Mouse (Mus musculus): ENCODE data around the gene Rnf224. TPM values are rescaled to one million over a fixed set of nuclear protein-coding genes. Genes with fewer than 3 reads are reported as not detected.

Gene Rnf224
- total and polyA plus RNA-seq, 2 experiments from 2014 or later = not detected

DNA sequence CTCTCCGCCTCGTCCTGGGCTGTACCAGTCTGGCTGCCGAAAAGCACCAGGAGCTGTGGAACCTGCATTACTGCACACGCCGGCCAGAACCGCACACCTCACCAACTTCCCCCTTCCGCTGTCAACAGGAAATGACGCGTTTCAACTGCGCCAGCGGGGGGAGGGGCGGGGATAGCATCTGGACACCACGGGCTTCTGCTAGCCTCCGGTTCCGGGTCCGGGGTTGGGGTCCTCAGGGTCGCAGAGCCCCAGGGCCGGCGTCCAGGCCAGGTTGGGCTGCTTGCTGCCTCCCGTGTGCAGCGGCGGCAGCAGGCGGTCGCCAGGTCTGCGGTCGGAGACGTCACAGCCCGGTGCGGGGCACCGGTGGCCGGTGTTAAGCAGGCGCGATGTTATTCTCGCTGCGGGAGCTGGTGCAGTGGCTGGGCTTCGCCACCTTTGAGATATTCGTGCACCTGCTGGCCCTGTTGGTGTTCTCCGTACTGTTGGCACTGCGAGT lies 18.7 kb upstream of the Rnf224 start, which contains the start of gene Tmem203:
Tmem203 (plus strand) TSS at position 156 of the 496 bp plus-strand sequence.
- no peaks in the 10 kb centered on the region for H3K27me3 ChIP-seq (ENCODE audit: control insufficient read depth, insufficient read depth, low read length)
- peak within 1 kb of the TSS; percentile 93 for H3K4me2 ChIP-seq (ENCODE audit: low read depth, low read length)
- no peaks in the 10 kb centered on the region for H3K9me3 ChIP-seq (replicated peaks; ENCODE audit: control insufficient read depth, low read length)
- peak within 1 kb of the TSS; percentile 85 for H3K27ac ChIP-seq (ENCODE audit: low read depth)
- TF ChIP-seq EP300 (IDR thresholded peaks at IDR 0.05; ENCODE audit: low read depth) (peak; percentile 74), CTCF (IDR thresholded peaks at IDR 0.05; ENCODE audit: low read depth) (no peak)
- WGBS = under 1% methylated on average over 38 of the region's 39 CpGs
- DNase-seq (ENCODE audit: low spot score) = peak; percentile 86
- ATAC-seq (ENCODE audit: insufficient read depth, low read depth) = peak; percentile 92
- H3K4me1 ChIP-seq (ENCODE audit: control insufficient read depth, insufficient read depth) = peaks cover 6% of the 10 kb centered on the region
- peak within 1 kb of the TSS; percentile 93 for H3K4me3 ChIP-seq (ENCODE audit: low read depth, low read length)
- H3K9ac ChIP-seq (replicated peaks; ENCODE audit: low read depth, low read length) = peak within 1 kb of the TSS; percentile 89
- peaks cover 30% of the 10 kb centered on the region for H3K36me3 ChIP-seq (replicated peaks; ENCODE audit: control insufficient read depth, insufficient read depth, low read length)

DNA sequence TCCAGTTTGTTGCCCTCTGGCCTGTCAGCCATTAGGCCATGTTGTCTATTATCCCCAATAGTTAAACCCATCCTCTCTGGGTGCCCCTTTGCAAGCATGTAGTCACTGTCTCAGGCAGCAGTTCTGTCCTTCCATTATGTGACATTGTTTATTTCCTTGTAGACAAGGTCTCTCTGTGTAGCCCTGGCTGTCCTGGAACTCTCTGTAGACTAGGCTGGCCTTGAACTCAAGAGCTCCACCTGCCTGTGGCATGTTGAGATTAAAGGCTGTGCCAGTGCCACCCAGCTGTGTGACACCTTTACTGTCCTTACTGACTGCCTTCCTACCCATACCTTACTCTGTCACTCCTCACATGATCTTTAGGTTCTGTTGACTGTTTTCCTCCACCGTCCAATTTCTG lies 15.7 kb upstream of the Rnf224 start:
- ATAC-seq (ENCODE audit: insufficient read depth, low read depth) = no peak

DNA sequence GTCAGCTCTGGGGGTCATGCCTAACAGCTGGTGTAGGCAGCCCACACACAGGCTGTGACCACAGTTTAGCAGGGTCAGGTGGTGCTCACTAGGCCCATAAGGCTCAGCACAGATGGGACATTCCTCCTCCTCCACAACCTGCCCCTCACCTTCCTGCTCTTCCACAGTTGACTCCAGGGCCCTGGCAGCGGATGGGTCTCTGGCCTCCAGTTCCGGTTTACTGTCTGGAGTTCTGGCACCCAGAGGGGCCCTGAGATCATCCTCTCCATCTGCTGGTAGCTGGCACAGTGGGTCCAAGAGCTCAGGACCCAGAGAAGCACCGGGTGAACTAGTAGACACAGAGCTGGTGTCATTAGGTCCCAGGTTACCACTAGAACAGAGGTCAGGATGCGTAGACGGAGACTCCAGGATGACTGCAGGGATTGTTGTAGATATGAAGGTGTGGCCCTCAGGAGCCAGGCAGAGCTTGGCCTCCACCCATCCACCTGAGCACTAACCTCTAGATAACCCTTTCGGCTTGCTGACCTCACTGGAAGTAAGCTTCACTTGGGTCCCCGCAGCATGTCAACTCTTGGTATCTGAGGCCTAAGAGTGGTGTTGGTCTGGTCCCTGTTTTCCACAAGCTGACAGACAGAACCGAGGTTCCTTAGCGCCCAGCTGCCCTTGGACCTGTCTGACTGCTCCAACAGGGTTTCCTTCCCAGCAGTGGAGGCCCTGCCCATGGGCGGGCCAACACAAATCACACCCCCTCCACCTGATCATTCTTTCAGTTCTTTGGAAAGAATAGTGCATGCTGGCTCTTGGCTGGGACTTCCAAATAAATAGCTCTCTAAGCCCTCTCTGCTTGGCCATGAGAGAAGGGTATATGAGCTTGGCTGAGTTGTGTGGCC lies 9.8 kb upstream of the Rnf224 start, which contains the start of gene AL732309.1:
AL732309.1 (minus strand) TSS at position 681 of the 890 bp plus-strand sequence.
- H3K9ac ChIP-seq (replicated peaks; ENCODE audit: low read depth, low read length) = no peak within 1 kb of the TSS
- 82% methylated on average over 10 of the region's 10 CpGs for WGBS
- ATAC-seq (ENCODE audit: insufficient read depth, low read depth) (no peak), DNase-seq (ENCODE audit: low spot score) (no peak)
- no peaks in the 10 kb centered on the region; the same call in 1 of the 2 replicates for H3K4me1 ChIP-seq (ENCODE audit: control insufficient read depth, insufficient read depth)
- peaks cover 20% of the 10 kb centered on the region for H3K27me3 ChIP-seq (ENCODE audit: control insufficient read depth, insufficient read depth, low read length)
- no peak for TF ChIP-seq EP300 (IDR thresholded peaks at IDR 0.05; ENCODE audit: low read depth)
- TF ChIP-seq CTCF (IDR thresholded peaks at IDR 0.05; ENCODE audit: low read depth) = no peak
- H3K9me3 ChIP-seq (replicated peaks; ENCODE audit: control insufficient read depth, low read length) = no peaks in the 10 kb centered on the region
- H3K4me2 ChIP-seq (ENCODE audit: low read depth, low read length) = no peak within 1 kb of the TSS
- no peak within 1 kb of the TSS for H3K4me3 ChIP-seq (ENCODE audit: low read depth, low read length)
- peaks cover 24% of the 10 kb centered on the region for H3K36me3 ChIP-seq (replicated peaks; ENCODE audit: control insufficient read depth, insufficient read depth, low read length)
- no peak within 1 kb of the TSS for H3K27ac ChIP-seq (ENCODE audit: low read depth)

More for the DNA sequence above, 15.7 kb upstream of the Rnf224 start:
- Histone ChIP-seq H3K4me3 (ENCODE audit: low read depth, low read length) (no peak overlapping the region), H3K9me3 (replicated peaks; ENCODE audit: control insufficient read depth, low read length) (no peaks in the 10 kb centered on the region), H3K27ac (ENCODE audit: low read depth) (no peak overlapping the region), H3K4me2 (ENCODE audit: low read depth, low read length) (no peak overlapping the region), H3K27me3 (ENCODE audit: control insufficient read depth, insufficient read depth, low read length) (no peaks in the 10 kb centered on the region), H3K9ac (replicated peaks; ENCODE audit: low read depth, low read length) (no peak overlapping the region), H3K4me1 (ENCODE audit: control insufficient read depth, insufficient read depth) (peaks cover 6% of the 10 kb centered on the region), H3K36me3 (replicated peaks; ENCODE audit: control insufficient read depth, insufficient read depth, low read length) (peaks cover 43% of the 10 kb centered on the region)
- TF ChIP-seq EP300 (IDR thresholded peaks at IDR 0.05; ENCODE audit: low read depth) (no peak), CTCF (IDR thresholded peaks at IDR 0.05; ENCODE audit: low read depth) (peak; percentile 22)
- 88% methylated on average over 1 of the region's 1 CpGs for WGBS
- DNase-seq (ENCODE audit: low spot score) = no peak

DNA sequence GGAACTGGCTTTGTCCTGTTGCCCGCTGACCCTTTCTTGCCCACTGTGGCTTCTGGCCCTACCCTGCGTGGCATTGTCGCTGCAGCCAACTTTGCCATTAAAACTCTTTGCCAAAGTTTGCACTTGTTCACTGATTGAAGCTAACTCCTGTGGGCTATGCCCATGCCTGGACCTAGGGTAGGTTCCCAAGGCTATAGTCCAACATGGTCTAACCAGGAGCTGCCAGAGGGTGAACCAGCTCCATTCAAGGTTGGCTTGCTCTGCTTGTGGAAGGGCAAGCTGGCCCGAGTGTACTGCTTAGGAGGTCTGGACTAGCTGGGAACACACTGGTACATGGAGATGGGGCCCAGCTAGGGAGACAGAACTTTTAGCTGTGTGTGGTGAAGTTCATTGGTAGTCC lies 7.6 kb upstream of the Rnf224 start:
- ATAC-seq (ENCODE audit: insufficient read depth, low read depth) (no peak), DNase-seq (ENCODE audit: low spot score) (no peak)
- H3K4me2 ChIP-seq (ENCODE audit: low read depth, low read length) = no peak overlapping the region
- no peaks in the 10 kb centered on the region for H3K9me3 ChIP-seq (replicated peaks; ENCODE audit: control insufficient read depth, low read length)
- peaks cover 4% of the 10 kb centered on the region for H3K36me3 ChIP-seq (replicated peaks; ENCODE audit: control insufficient read depth, insufficient read depth, low read length)
- peaks cover 7% of the 10 kb centered on the region for H3K4me1 ChIP-seq (ENCODE audit: control insufficient read depth, insufficient read depth)
- H3K4me3 ChIP-seq (ENCODE audit: low read depth, low read length) = no peak overlapping the region
- TF ChIP-seq EP300 (IDR thresholded peaks at IDR 0.05; ENCODE audit: low read depth) (no peak), CTCF (IDR thresholded peaks at IDR 0.05; ENCODE audit: low read depth) (no peak)
- H3K27ac ChIP-seq (ENCODE audit: low read depth) = no peak overlapping the region
- 87% methylated on average over 4 of the region's 4 CpGs for WGBS
- H3K27me3 ChIP-seq (ENCODE audit: control insufficient read depth, insufficient read depth, low read length) = peaks cover 40% of the 10 kb centered on the region
- no peak overlapping the region for H3K9ac ChIP-seq (replicated peaks; ENCODE audit: low read depth, low read length)

DNA sequence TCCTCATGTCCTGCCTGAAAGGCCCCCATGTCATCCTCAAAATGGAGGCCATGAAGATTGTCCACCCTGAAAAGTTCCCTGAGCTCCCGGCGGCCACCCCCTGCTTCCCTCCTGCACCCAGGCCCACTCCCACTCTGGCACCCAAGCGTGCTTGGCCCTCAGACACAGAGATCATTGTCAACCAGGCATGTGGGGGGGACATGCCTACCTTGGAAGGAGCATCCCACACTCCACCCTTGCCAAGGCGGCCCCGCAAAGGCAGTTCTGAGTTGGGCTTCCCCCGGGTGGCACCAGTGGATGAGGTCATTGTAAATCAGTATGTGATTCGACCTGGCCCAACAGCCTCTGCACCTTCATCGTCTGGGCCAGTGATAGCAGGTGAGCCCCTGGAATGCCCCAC lies 6.8 kb upstream of the Rnf224 start:
- no peaks in the 10 kb centered on the region for H3K36me3 ChIP-seq (replicated peaks; ENCODE audit: control insufficient read depth, insufficient read depth, low read length)
- H3K4me2 ChIP-seq (ENCODE audit: low read depth, low read length) = no peak overlapping the region
- WGBS = 60% methylated on average over 8 of the region's 8 CpGs
- TF ChIP-seq EP300 (IDR thresholded peaks at IDR 0.05; ENCODE audit: low read depth) (no peak), CTCF (IDR thresholded peaks at IDR 0.05; ENCODE audit: low read depth) (no peak)
- H3K4me1 ChIP-seq (ENCODE audit: control insufficient read depth, insufficient read depth) = peaks cover 7% of the 10 kb centered on the region
- H3K27me3 ChIP-seq (ENCODE audit: control insufficient read depth, insufficient read depth, low read length) = peaks cover 43% of the 10 kb centered on the region
- no peaks in the 10 kb centered on the region for H3K9me3 ChIP-seq (replicated peaks; ENCODE audit: control insufficient read depth, low read length)
- ATAC-seq (ENCODE audit: insufficient read depth, low read depth) = no peak
- no peak overlapping the region for H3K27ac ChIP-seq (ENCODE audit: low read depth)
- no peak overlapping the region for H3K4me3 ChIP-seq (ENCODE audit: low read depth, low read length)
- H3K9ac ChIP-seq (replicated peaks; ENCODE audit: low read depth, low read length) = no peak overlapping the region
- DNase-seq (ENCODE audit: low spot score) = no peak

Data from heart, postnatal 0 days (tissue).